Mouse (Mus musculus) adrenal gland (tissue): ENCODE data around the gene Tmco1.

ENCODE experiments used
- intact Hi-C: fragments of 180-260 bp; cut with DNase I; formaldehyde crosslinking; loops from one replicate; pipeline ENCODE4 v1.15.1; 2025
- microRNA-seq, 2 experiments: library from miRNA; unstranded; fragments of <30 nt; microRNA quantifications; one replicate each; pipeline ENCODE4; 2019

The Tmco1 gene

DNA sequence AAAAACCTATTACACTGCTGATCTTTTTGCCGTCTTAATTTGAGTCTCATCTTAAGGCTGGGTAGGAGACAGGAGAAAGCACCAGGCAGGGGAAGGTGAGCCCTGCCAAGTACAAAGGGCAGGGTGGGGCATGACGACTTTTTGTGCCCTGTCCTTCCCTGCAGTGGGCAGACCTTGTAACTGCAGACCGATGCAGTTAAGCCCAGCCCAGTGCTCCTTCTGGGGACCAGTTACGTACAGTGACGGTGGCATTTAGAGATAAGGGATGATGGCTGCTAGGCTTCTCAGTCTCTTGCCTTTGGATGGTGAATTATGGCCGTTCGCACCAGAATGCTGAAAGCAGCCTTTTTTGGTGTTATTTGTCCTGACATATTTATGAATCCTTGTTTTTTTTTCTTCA is 60.3 kb downstream of the Tmco1 start:
- intact Hi-C loops: no loop called here

DNA sequence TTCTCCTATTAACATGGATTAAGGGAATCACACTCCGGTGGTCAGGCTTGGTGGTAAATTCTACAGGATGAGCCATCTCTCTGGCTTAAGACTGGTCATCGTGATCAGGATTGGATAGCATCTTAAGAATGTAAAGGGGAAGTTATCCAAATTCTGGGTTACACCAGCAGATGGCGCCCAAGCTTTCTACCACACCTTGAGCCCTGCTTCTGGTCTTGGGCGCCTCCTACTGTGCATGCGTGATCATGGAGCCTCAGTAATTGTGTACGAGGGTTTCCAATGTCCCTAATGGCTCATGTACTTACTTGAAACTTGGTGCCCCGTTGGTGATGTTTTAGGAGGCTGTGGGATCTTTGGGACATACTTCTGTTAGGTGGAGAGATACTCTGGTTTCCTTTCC is 61.7 kb downstream of the Tmco1 start:
- intact Hi-C loops: no loop called here

DNA sequence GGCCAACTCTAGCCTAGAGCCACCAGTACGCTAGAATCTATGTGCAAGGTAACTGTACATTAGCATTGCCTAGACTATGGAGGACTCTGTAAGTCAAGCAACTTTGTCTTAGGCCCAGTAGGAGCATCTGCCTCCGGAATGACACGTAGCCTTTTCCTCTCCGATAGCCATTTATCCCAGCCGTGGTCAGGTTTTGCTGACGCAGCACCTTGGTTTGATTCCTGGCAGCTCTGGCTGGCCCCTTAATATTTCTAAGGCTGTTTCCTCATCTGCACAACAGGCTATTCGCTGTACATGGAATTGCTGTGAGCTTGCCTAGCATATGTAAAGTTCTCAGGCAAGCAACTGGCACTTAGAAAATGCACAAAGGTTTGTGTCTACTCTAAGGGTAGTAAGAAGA is 64.6 kb downstream of the Tmco1 start:
- intact Hi-C loops: no loop called here

DNA sequence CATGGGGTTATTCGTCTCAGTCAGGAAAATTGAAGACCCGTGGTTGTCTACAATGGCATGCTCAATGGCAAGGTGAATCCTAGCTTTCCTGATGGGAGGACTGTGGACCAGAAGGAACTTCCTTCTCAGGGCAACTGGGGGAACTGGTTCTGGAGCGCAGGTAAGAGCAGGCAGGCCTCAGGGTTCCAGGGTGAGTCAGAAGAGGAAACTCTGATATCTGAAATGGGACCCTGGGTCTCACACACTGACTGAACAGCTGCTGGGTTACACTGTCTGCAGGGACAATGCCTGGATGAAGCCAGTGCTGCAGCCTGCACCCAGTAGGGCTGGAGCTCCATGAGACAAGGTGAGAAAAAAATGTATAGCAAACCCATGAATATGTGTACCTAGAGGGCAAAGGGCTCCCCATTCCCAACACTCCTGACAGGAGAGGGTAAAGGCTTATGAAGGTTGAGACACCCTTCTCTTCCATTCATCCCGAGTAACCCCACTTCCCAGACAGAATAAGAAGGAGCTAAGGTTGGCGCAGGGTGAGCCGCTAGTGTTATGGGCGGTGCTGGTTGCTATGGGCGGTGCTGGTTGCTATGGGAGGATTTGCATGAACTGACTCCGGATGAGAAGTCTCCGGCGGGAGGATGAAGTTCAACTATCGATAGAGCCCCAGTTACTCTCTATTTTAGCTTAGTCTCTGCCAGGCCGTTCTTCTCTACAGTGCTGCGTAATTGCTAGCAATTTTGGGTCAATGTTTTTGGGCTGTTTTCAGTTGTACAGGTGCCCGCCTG is 66.0 kb downstream of the Tmco1 start:
- intact Hi-C loops: no loop called here

DNA sequence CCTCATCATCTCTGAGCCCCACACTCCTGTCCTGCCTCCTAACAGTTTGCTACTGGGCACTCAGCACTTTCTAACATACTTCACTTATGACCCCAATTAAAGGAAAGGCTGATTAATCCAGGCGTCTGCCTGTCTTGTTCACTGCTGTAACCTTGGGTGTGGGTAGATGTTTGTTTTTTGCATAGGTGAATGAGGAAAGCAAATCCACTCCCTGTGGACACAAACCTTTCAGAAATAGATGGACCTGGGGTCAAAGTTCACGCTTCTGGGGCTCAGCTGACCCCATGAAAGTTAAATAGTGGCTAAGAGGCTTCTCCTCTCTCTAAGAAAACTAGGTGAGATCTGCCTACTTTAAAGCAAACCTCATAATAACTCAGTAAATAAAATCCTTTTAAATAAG is 66.8 kb downstream of the Tmco1 start:
- intact Hi-C loops: no loop called here

DNA sequence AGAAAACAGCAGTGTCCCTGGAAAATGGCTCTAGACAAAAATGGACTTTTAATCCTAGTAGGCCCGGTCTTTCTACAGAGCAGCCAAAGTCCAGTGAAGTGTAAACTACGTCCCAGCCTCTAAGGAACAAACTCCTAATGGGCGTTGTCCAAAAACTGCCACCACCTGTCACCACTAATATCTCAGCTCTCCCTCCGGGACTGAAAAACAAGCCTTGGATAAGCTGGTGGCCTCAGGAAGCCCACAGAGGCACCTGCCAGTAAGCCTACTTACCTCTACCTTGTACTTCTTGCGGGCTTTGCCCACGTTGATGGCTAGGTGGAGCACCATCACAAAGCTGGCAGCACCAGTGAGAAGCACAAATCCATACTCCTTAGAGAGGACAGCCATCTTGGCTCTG is 69.8 kb downstream of the Tmco1 start:
- intact Hi-C loops: no loop called here

DNA sequence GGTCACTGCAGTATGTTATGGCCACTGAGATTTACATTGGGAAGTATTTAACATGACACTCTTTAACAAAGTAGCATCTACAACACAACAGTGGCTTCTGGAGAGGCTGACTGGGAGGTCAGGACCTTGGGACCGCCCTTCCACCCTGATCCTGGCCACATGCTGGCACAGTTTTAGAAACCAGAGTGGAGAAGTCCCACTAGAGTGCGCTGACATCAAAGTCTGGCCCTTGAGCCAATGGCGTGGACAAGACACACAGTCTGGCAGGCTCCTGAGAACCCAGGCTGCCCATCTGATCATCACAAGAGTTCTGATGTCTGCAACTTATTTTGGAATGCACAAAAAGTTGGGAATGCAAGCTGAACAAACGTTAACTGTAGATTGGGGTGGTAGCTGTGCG is 71.6 kb downstream of the Tmco1 start:
- intact Hi-C loops: no loop called here

DNA sequence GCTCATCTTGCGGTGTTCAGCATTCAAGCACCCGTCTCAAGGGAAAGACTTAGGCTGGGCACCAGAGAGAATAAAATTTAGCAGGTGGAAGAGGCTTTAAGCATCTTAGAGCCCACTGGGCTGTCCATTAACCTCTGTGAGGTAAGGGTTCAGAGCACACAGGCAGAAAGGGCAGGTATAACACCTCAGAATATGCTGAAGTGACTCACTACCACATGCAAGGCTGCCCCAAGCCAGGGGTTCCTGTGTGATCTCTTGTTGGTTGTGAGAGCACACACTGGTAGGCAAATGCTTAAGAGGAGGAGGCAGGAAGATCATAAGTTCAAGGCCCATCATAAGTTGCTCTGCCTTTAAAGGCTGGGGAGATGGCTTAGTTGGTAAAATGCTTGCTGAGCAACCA is 72.0 kb downstream of the Tmco1 start:
- intact Hi-C loops: no loop called here

DNA sequence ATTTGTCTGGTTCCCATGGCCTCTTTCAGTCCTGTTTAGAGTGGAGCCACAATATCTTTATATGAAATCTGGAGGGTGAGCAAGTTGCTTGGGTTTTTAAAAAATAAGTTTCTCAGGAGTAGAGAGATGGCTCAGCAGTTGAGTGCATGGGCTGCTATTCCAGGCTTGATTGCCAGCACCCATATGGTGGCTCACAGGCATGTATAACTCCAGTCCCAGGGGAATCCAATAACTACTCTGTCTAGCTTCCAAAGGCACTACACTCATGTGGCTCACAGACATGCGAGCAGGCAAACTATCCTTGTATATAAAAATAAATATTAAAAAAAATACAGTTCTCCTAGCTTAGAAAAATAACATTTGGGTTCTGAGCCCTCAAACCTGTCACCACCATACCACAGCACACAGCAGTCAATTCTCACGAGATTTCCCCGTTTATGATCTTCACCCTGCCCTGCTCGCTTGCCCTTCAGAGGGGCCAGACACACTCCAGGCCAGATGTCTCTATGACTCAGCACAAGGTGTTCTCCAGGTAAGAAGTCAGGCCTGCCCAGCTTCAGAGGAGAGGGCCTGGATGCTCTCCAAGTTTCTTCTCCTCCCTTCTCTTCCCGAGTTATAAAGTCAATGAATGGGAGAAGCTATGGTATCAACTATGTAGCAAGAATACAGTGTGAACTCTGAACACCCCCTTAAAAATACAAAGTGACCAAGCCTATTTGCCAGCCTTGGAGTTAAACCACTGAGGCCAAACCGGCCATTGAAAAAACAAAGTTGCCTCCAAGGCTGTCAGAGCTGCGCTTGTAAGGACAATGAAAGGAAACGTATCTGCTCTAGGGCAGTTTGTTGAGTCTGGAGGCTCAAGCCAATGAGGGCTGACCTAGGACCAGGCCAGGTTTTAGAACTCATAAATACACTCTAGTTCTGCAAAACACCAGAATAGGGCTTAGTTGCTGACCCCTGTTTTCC is 73.2 kb downstream of the Tmco1 start:
- intact Hi-C loops: no loop called here

DNA sequence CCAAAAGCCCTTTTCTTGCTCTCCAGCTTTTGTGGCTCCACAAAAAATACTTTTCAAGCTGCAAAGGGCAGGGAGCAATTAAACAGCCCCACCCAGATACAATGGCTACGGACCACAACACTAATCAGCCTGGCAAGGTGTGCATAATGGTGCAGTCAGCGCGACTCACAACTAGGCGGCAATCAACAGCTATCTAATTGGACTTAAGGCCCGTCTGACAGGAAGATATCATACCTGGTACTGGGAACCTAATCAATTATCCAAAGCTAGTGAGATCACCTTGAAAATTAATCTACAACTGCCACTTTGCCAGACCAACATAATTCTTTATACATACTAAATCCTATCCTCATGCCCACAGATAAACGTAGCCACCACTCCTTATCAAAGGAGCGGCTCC is 74.1 kb downstream of the Tmco1 start:
- intact Hi-C loops: no loop called here

DNA sequence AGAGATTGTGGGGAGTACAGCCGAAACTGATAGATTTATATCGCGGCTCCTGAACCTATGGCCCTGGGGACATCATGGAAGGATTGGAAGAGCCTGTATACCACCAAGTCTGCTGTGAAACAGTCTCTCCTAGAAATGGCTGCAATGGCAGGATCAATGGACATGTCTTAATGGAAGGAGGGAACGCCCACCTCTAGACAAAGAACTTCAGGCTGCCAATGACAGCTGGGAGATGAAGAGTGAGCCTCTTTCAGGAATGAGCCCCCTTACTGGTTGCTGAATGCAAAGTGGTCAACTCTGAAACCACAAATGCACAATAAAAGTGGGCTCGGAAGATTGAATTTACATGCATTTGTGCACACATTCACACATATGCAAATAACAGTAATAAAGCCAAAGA is 74.6 kb downstream of the Tmco1 start:
- intact Hi-C loops: no loop called here

DNA sequence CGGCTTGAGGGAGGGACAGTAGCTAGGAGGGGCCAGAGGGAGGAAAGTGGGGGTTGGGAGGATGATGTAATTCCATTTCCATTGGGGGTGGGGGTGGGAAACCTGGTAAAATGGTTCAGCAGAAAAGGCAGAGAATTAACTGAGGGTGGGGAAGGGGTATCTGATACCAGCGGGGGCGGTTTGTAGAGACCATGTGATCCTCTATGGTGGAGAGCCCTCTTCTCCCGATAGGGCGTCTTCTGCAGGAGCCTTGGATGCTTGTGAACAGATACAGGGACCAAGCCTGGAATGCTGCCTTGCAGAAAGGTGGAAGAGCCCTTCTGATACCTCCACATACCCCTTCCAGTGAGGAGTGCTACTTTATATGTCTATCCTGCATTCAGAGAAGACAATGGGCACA is 75.0 kb downstream of the Tmco1 start:
- intact Hi-C loops: no loop called here

Small RNA genes within 50 kb of the gene (microRNA-seq; reads per million reads assigned to microRNA genes)
- gene Gm25911 (0.12 to 0.34 reads per million in 2 experiments), gene Mir6347 (0 reads per million in 2 experiments)
